Mouse (Mus musculus) A20 (cell line): ENCODE results near the gene Cenpt.

Source experiments
- DNase-seq: peaks from one replicate; pipeline ENCODE4 v3.0.0-alpha.2; 2011; ENCODE audit warnings: low read depth, low spot score

The Cenpt gene

DNA sequence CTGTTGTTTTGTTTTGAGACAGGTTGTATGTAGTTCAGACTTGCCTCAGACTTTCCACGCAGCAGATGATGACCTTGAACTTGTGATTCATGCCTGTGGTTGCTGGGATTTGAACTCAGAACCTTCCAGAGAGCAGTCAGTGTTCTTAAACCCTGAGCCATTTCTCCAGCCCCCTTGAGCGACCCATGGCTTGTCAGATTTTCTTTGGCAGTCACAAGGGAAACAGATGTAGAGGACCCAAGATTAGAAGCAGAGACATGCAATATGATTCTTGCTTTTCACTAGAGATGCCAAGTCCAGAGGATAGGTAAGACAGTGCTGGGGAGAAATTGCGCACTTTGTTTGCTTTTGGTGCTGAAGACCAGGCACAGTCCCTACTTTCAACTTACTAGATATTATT lies at the start of gene Cenpt:
Gene Cenpt (minus strand): TSS at position 101 of the 400 bp plus-strand sequence.
- DNase-seq = no peak

DNA sequence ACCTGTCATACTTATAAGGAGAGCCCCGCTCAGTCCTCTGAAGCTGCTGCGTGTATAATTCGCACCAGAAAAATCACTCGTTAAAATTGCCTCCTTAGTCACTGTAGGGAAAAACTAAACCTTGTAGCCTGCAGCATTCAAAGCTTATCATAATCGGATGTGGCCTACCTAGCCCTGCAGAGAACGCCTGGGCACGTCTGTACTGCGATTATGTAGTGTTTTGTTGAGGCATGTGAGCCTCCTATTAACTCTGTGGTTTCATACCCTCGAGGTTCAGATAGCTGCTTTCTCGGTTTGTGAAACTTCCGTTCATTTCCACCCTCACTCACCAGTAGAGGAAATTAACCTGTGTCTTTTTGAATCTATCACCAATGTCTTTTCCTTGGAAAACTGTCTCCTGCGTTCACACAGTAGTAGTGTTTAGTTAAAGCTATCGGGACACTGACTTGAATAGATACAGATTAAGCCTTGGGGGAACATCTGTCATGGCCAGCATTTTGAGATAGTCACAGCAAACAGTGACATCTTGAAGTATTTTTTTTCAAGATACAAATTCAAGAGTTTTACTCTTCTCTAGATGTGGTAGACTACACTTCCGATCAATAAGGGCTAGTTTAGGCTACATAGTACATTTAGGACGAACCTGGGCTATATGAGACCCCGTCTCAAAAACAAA lies 48.0 kb upstream of the Cenpt start:
- peak; percentile 51 for DNase-seq

GRCm38 (mm10) chr8:105900180-105900940 lies 47.3 kb upstream of the Cenpt start, which contains the start of gene Pskh1:
Gene Pskh1, plus strand, starts transcription at chr8:105900441.
- DNase-seq = peak; percentile 95

DNA sequence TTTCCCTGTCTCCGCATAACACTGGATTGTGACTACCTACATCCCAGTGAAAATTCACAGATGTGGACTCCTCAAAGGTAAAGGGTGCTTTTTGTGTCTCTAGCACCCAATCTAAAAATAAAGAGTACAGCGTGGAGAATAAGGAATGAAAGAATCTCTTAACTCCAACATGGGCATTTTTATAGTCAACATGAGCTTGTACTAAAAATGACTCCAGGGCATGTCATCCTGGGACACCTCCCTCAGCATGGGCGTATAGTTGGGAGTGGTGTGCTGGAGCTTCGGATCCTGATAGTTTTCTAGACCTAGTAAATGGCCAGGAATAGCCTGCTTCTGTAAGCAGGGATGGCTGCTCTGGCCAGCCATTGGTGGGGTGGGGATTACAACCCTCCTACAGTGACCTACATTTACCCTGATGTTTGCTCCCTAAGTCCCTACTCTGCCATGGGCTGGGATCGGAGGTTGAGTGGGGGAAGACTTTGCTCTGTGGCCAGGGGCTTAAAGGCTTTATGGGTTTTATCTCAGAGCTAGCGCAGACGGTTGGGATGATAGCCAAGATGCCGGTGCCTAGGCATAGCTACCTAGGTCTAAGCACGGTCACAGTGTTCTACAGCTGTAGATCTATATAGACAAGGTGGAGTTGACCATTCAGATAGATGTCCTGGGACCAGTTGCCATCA lies 44.9 kb upstream of the Cenpt start:
- no peak for DNase-seq

DNA sequence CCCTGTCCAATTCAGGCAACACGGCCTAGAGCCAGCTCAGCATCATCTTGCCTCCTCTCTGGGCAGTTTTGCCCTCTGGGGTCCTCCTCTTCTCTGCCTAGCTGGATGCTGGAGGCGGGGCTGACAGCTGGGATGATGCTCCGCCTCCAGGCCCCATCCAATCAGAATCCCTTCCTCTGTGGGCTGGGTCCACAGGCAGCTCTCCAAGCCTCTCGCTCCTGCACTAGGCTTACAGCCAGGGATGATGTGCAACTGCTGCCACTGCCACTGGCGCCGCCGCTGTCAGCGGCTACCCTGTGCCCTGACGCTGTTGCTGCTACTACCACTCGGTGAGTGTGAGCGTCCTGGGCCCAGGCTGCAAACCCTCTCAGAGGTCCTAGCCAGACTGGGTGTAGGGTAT lies 40.3 kb upstream of the Cenpt start, which contains the start of gene Nrn1l:
Gene Nrn1l (plus strand): TSS at position 229 of the 400 bp plus-strand sequence.
- peak; percentile 29 for DNase-seq

GRCm38 (mm10) chr8:105892432-105892831 lies 39.4 kb upstream of the Cenpt start:
- peak; percentile 26 for DNase-seq

DNA sequence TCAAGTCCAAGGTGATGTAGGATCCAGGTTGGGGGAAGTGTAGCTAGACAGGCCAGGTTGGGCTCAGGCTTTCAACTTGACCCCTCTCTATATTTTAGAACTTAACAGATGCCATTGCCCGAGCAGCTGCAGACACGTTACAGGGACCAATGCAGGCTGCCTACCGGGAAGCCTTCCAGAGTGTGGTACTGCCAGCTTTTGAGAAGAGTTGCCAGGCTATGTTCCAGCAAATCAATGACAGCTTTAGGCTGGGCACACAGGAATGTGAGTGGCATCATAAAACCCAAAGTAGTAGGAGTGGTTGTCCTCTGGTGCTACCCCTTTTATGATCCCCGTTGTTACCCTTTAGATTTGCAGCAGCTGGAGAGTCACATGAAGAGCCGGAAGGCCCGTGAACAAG lies 37.8 kb upstream of the Cenpt start:
- DNase-seq = no peak

- no peak for DNase-seq
Measured at GRCm38 (mm10) chr8:105889756-105890465, 36.8 kb upstream of the Cenpt start.

- DNase-seq = peak; percentile 92
Measured at GRCm38 (mm10) chr8:105880754-105881520, 27.9 kb upstream of the Cenpt start, which contains the start of gene Edc4. Gene Edc4, plus strand, starts transcription at chr8:105880881.

GRCm38 (mm10) chr8:105874301-105874700 lies 21.2 kb upstream of the Cenpt start:
- DNase-seq = no peak

- peak; percentile 52 for DNase-seq
Measured at GRCm38 (mm10) chr8:105866364-105867029, 13.4 kb upstream of the Cenpt start.

GRCm38 (mm10) chr8:105861951-105862350 lies 8.9 kb upstream of the Cenpt start:
- DNase-seq = peak; percentile 57

DNA sequence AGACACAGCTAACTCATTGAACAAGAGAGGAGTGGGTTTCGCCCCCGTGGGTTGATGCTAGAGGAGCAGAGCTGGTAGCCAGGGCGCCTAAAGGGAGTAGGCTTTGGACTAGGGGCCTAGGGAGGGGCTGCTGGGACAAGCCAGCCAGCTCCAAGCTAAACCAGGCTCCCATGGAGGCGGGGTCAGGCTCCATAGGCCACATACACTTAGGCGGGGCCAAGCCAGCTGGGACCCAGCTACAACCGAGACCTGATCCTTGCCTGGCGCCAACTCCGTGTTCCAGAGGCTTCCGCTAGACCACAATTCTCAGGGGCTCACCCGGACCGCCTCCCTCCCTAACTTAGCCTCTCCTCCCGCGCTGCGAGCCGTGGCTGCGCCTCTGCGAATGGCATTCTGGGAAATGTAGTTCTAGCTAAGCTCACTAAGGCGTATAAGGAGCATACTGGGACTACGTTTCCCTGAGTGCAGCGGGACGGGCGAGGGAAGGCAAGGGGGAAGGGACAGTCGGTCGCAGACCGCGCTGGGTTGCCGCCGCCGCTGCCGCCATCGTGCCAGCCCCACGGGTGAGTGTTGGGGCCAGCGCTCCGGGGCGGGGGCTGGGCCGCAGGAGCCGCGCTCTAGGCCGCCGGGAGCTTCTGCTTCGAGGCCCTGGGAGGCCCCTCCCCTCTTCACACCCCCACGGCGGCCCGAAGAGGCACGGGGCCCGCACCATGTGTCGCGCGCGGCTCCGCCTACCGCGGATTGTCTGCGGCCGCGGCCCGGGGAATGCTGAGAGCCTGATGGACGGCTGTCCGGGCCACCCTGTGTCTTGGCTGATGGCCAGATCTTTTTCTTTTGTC lies 7.3 kb upstream of the Cenpt start, which contains the start of gene Nutf2:
Gene Nutf2 (plus strand): TSS at position 438 of the 839 bp plus-strand sequence.
- DNase-seq = peak; percentile 97

GRCm38 (mm10) chr8:105859314-105859713 lies 6.2 kb upstream of the Cenpt start:
- peak; percentile 43 for DNase-seq

GRCm38 (mm10) chr8:105858495-105858894 lies 5.4 kb upstream of the Cenpt start:
- DNase-seq = peak; percentile 67

- DNase-seq = peak; percentile 66
Measured at GRCm38 (mm10) chr8:105856168-105856835, 3.2 kb upstream of the Cenpt start.

- peak; percentile 76 for DNase-seq
Measured at GRCm38 (mm10) chr8:105855248-105856167, 2.4 kb upstream of the Cenpt start.
